Mouse (Mus musculus) MEL (cell line): ENCODE data around the gene H2afj. TPM values are rescaled to one million over a fixed set of nuclear protein-coding genes. Genes with fewer than 3 reads are reported as not detected.

Source experiments
- DNase-seq: peaks from one replicate; pipeline ENCODE4 v3.0.0; 2011; ENCODE audit warnings: low read depth, low spot score
- H3K27ac ChIP-seq: 2 replicates; pipeline ENCODE4 v1.5.1; 2012; ENCODE audit warnings: low read depth, mild to moderate bottlenecking, control low read depth, low read length, moderate library complexity; ENCODE audit not compliant: control insufficient read depth
- H3K27me3 ChIP-seq, 2 experiments: fragments of 150-350 bp in 1 of 2; sonication (generic) in 1 of 2; 2 replicates each; pipeline ENCODE4 v1.6.1; 2012; ENCODE audit warnings: low read length in 2 of 2, mild to moderate bottlenecking in 2 of 2, improper control_type of control experiment in 1 of 2, moderate library complexity in 1 of 2; ENCODE audit not compliant: insufficient read depth in 2 of 2, control insufficient read depth in 1 of 2
- H3K36me3 ChIP-seq, 2 experiments: 2 replicates each; pipeline ENCODE4 v1.6.1; 2012 to 2014; ENCODE audit warnings: low read length in 2 of 2, improper control_type of control experiment in 1 of 2, inconsistent platforms in 1 of 2, mild to moderate bottlenecking in 1 of 2; ENCODE audit not compliant: insufficient read depth in 2 of 2, control insufficient read depth in 1 of 2
- H3K4me1 ChIP-seq, 2 experiments: fragments of 150-350 bp in 1 of 2; sonication (generic) in 1 of 2; 2 replicates each; pipeline ENCODE4 v1.6.1; 2012; ENCODE audit warnings: low read length in 2 of 2, improper control_type of control experiment in 1 of 2, mild to moderate bottlenecking in 1 of 2; ENCODE audit not compliant: insufficient read depth in 2 of 2, control insufficient read depth in 1 of 2
- H3K4me3 ChIP-seq, 2 experiments: fragments of 150-350 bp in 1 of 2; sonication (generic) in 1 of 2; 2 replicates each; pipeline ENCODE4 v1.5.1; 2012; ENCODE audit warnings: low read depth in 2 of 2, low read length in 2 of 2, mild to moderate bottlenecking in 2 of 2, moderate library complexity in 2 of 2, control low read depth in 1 of 2, improper control_type of control experiment in 1 of 2; ENCODE audit not compliant: control insufficient read depth in 1 of 2, insufficient read depth in 1 of 2
- H3K79me2 ChIP-seq: 2 replicates; pipeline ENCODE4 v1.6.1; 2012; ENCODE audit warnings: mild to moderate bottlenecking, low read length, moderate library complexity; ENCODE audit not compliant: control insufficient read depth, poor library complexity, insufficient read depth
- H3K9ac ChIP-seq: 2 replicates; pipeline ENCODE4 v1.6.1; 2012; ENCODE audit warnings: low read depth, mild to moderate bottlenecking, control low read depth, low read length, moderate library complexity; ENCODE audit not compliant: control insufficient read depth, poor library complexity, severe bottlenecking
- H3K9me3 ChIP-seq: fragments of 150-350 bp; sonication (generic); replicated peaks from 2 replicates; pipeline ENCODE4 v1.6.1; 2012; ENCODE audit warnings: mild to moderate bottlenecking, low read length, improper control_type of control experiment, moderate library complexity; ENCODE audit not compliant: insufficient read depth
- BHLHE40 ChIP-seq: IDR thresholded peaks from 2 replicates; pipeline ENCODE4 v1.6.1; 2012; ENCODE audit warnings: low read depth, mild to moderate bottlenecking, inconsistent platforms, low read length, improper control_type of control experiment, borderline replicate concordance
- EP300 ChIP-seq, 2 experiments: IDR thresholded peaks; 2 replicates each; pipeline ENCODE4 v1.6.1; 2011; ENCODE audit warnings: improper control_type of control experiment in 2 of 2, low read length in 2 of 2, low read depth in 1 of 2, mild to moderate bottlenecking in 1 of 2
- GABPA ChIP-seq: IDR thresholded peaks from 2 replicates; pipeline ENCODE4 v1.6.1; 2012; ENCODE audit warnings: low read depth, mild to moderate bottlenecking, inconsistent platforms, low read length, improper control_type of control experiment, moderate library complexity
- GATA1 ChIP-seq: IDR thresholded peaks from 2 replicates; pipeline ENCODE4 v1.6.1; 2011; ENCODE audit warnings: low read depth, low read length, improper control_type of control experiment
- HCFC1 ChIP-seq: IDR thresholded peaks from 2 replicates; pipeline ENCODE4 v1.6.1; 2012; ENCODE audit warnings: low read depth, mild to moderate bottlenecking, inconsistent platforms, low read length, improper control_type of control experiment, moderate library complexity
- MAZ ChIP-seq: IDR thresholded peaks from 2 replicates; pipeline ENCODE4 v1.6.1; 2012; ENCODE audit warnings: low read depth, mild to moderate bottlenecking, inconsistent platforms, low read length, improper control_type of control experiment
- MYB ChIP-seq: IDR thresholded peaks from 2 replicates; pipeline ENCODE4 v1.6.1; 2011; ENCODE audit warnings: mild to moderate bottlenecking, low read depth, low read length, improper control_type of control experiment
- MYC ChIP-seq: IDR thresholded peaks from 2 replicates; pipeline ENCODE4 v1.6.1; 2011; ENCODE audit warnings: low read depth, mild to moderate bottlenecking, low read length, improper control_type of control experiment, moderate library complexity
- NRF1 ChIP-seq: IDR thresholded peaks from 2 replicates; pipeline ENCODE4 v1.6.1; 2014; ENCODE audit warnings: low read depth, mild to moderate bottlenecking, inconsistent platforms, low read length, improper control_type of control experiment, moderate library complexity; ENCODE audit not compliant: poor library complexity, insufficient read depth, severe bottlenecking
- POLR2A ChIP-seq, 2 experiments: IDR thresholded peaks; 2 replicates each; pipeline ENCODE4 v1.6.1; 2011 to 2012; ENCODE audit warnings: low read length in 2 of 2, mild to moderate bottlenecking in 2 of 2, control low read depth in 1 of 2, improper control_type of control experiment in 1 of 2, low read depth in 1 of 2, moderate library complexity in 1 of 2; ENCODE audit not compliant: control insufficient read depth in 1 of 2, insufficient read depth in 1 of 2, poor library complexity in 1 of 2
- RAD21 ChIP-seq: IDR thresholded peaks from 2 replicates; pipeline ENCODE4 v1.6.1; 2011; ENCODE audit warnings: mild to moderate bottlenecking, low read depth, low read length, improper control_type of control experiment
- SIN3A ChIP-seq: IDR thresholded peaks from 2 replicates; pipeline ENCODE4 v1.6.1; 2012; ENCODE audit warnings: low read length, improper control_type of control experiment, inconsistent platforms
- TAL1 ChIP-seq: IDR thresholded peaks from 2 replicates; pipeline ENCODE4 v1.6.1; 2012; ENCODE audit warnings: mild to moderate bottlenecking, inconsistent platforms, low read length, moderate library complexity, mixed read lengths
- USF1 ChIP-seq: IDR thresholded peaks from 2 replicates; pipeline ENCODE4 v1.6.1; 2014; ENCODE audit warnings: low read depth, mild to moderate bottlenecking, inconsistent platforms, low read length, improper control_type of control experiment, moderate library complexity
- ZKSCAN1 ChIP-seq: IDR thresholded peaks from 2 replicates; pipeline ENCODE4 v1.6.1; 2012; ENCODE audit warnings: low read depth, mild to moderate bottlenecking, inconsistent platforms, low read length, improper control_type of control experiment, moderate library complexity
- ZMIZ1 ChIP-seq: IDR thresholded peaks from 2 replicates; pipeline ENCODE4 v1.6.1; 2012; ENCODE audit warnings: low read depth, mild to moderate bottlenecking, inconsistent platforms, low read length, improper control_type of control experiment, moderate library complexity
- polyA plus RNA-seq, 2 experiments: library from polyadenylated mRNA; stranded (reverse) in 1 of 2; unstranded in 1 of 2; fragments of >175 nt in 1 of 2; fragments of >200 nt in 1 of 2; gene quantifications; 2 replicates each; pipeline versions ENCODE4 v1.2.1 to v1.2.4; 2012; ENCODE audit warnings: low replicate concordance in 2 of 2, low read depth in 1 of 2; ENCODE audit not compliant: insufficient read length in 2 of 2, insufficient read depth in 1 of 2, missing spikeins in 1 of 2
- total RNA-seq: library from RNA; depleted of rRNA; stranded (reverse); fragments of 300-350 nt; gene quantifications from 2 replicates; pipeline ENCODE4 v1.2.3, GENCODE M21; 2012

Gene H2afj
- total and polyA plus RNA-seq, 3 experiments: 111 to 176 TPM; not detected in 1

DNA sequence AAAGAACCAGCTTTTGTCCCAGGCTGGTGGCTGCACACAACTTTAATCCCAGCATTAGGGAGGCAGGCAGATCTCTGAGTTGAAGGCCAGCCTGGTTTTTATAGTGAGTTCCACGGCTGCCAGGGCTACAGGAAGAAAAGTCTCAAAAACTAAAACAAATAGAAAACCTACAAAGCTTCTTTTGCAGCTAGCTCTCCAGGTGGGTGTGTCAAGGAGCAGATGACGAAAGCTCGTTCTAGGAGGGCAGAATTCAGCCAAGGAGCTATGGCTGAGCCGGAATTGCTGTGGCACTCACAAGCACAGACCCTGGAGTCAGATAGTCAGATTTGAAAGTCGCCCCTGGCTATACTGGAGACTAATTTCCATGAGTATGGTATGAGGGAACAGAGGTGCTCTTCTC, 1.2 kb upstream of the H2afj start:
- Histone ChIP-seq H3K27ac (no peak overlapping the region), H3K36me3 (peaks cover 0 to 23% of the 10 kb centered on the region in 2 experiments; a peak in 3 of 4 replicates), H3K4me3 (no peak overlapping the region)

GRCm38 (mm10) chr6:136807395-136808013, 540 bp upstream of the H2afj start:
- Histone ChIP-seq H3K79me2 (peaks cover 24% of the 10 kb centered on the region), H3K9me3 (no peaks in the 10 kb centered on the region), H3K4me3 (peak overlapping the region; percentile 24 to 36), H3K27me3 (no peaks in the 10 kb centered on the region), H3K4me1 (peaks cover 0 to 16% of the 10 kb centered on the region in 2 experiments; a peak in 3 of 4 replicates), H3K36me3 (peaks cover 0 to 23% of the 10 kb centered on the region in 2 experiments; a peak in 3 of 4 replicates), H3K27ac (peak overlapping the region; percentile 10), H3K9ac (peak overlapping the region; percentile 20)
- TF ChIP-seq ZMIZ1: no peak
- no peak for TF ChIP-seq TAL1
- TF ChIP-seq BHLHE40: no peak
- no peak for DNase-seq

More for the DNA sequence above, 1.2 kb upstream of the H2afj start:
- Histone ChIP-seq H3K9ac (no peak overlapping the region), H3K4me1 (peaks cover 0 to 16% of the 10 kb centered on the region in 2 experiments; a peak in 3 of 4 replicates), H3K27me3 (no peaks in the 10 kb centered on the region), H3K9me3 (no peaks in the 10 kb centered on the region), H3K79me2 (peaks cover 24% of the 10 kb centered on the region)
- no peak for TF ChIP-seq RAD21
- no peak for TF ChIP-seq MYB
- TF ChIP-seq GABPA: no peak
- TF ChIP-seq MYC: no peak
- no peak for TF ChIP-seq SIN3A
- no peak for TF ChIP-seq MAZ
- TF ChIP-seq GATA1: no peak
- no peak for TF ChIP-seq NRF1
- no peak for TF ChIP-seq EP300 (IDR thresholded peaks at IDR 0.05; ENCODE audit: low read depth in 1 of 2, low read length in 2 of 2)
- no peak for TF ChIP-seq TAL1
- TF ChIP-seq HCFC1: no peak
- no peak for TF ChIP-seq POLR2A (IDR thresholded peaks at IDR 0.05; ENCODE audit: control insufficient read depth in 1 of 2, insufficient read depth in 1 of 2, low read depth in 1 of 2, low read length in 2 of 2, poor library complexity in 1 of 2)
- no peak for TF ChIP-seq ZKSCAN1
- TF ChIP-seq USF1: no peak
- no peak for TF ChIP-seq BHLHE40
- no peak for DNase-seq
